Mouse (Mus musculus) effector memory CD4-positive, alpha-beta T cell, adult 7 months (primary cell): ENCODE data around the gene Chchd6. TPM values are rescaled to one million over a fixed set of nuclear protein-coding genes. Genes with fewer than 3 reads are reported as not detected.

ENCODE experiments used
- polyA plus RNA-seq: library from polyadenylated mRNA; unstranded; fragments of 100-300 nt; shearing (Covaris generic); gene quantifications from one replicate; pipeline ENCODE4 v1.2.1, GENCODE M21; 2017

The Chchd6 gene
- 4.9 TPM for polyA plus RNA-seq

DNA sequence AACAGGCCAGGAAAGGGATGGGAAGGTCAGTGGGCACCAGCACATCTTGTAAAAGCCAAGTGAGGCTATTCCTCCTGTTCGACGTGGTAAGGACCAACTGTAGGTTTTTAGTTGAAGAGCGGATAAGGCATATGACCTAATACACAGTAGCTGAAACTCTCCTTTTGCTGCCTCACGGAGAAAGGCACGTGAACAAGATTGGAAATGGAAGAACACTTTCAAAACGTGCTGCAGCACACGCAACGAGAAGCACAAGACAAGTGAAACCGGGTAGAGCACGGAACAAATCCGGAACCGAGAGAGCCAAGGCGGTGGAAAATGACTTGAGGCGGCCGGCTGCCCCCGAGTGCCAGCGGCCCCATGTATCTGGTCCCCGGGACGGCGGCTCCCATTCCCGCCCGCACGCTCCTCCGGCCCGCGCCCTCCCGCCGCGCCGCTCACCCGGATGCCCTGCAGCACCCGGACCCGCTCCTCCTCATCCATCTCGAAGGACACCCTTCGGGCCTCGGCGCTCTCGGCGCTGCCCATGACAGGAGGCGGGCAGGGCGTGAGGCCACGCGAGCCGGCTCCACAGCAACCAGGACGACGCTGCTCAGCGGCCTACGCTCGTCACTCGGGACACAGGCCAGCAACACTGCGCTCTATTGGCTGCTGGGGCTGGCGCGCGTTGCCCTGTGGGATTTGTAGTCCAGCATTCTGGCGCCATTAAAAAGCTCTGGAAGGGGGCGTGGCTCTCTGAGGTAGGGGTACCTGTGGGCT, at the start of gene Chchd6:
Gene Chchd6 (minus strand): TSS at position 635 of the 759 bp plus-strand sequence.

DNA sequence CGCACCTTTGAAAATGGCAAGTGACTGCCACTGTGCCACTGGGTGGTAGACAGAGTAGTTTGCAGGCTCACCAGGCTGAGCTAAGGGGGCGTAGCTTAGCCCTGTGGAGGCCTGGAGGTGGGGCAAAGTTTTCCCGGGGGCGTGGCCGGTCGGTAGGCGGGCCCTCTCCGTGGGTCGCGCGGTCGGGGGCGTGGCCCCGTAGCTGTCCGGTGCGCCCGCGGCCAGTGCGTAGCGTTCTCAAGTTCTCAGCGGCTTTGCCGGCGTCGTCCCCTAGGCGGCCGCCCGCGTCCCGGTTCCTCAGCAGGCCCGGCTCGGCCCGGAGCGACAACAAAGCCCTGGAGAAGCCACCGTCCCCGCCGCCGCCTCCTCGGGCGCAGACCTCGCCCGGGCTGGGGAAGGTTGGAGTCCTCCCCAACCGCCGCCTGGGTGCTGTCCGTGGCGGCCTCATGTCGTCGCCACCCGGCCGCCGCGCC, 48.4 kb upstream of the Chchd6 start, which contains the start of gene Txnrd3:
Gene Txnrd3 (plus strand): TSS at position 191 of the 473 bp plus-strand sequence.

DNA sequence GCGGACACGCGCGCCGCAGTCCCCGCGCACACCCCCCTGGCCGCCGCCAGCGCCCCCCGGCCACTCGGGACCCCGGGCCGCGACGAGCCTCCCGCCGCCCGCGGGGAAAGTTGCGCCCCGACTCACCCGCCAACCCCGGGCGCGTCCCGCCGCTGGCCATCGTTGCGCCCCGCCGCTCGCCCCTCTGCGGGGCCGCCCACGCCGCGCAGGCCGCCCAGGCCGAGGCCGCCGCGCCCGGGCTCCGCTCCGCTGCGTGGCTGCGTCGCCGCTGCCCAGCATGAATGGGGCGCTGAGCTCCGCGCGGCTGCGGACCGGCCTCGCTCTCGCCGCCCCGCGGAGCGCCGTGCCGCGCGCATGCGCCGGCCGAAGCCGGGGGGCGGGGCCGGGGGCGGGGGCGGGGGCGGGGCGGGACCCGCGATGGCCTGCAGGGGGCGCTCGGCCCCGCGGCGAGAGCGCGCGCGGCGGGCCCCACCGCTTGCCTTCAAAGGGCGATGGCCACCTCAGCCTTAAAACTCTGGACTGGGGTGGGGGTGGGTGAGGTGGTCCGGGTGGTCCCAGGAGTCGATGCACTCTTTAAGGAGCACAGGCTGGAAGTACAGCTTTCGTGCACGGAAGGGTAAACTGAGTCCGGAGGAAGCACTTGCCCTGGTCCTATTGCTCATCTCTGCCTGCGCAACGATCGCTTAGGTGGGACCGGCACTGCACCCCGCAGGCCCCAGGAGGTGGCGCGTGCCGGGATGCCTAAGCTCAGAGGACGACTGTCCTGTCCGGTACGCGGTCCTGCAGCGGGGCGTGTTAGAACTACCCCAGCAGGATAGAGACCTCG, 233.0 kb downstream of the Chchd6 start, which contains the start of gene Plxna1:
Gene Plxna1 (minus strand): TSS at position 340 of the 826 bp plus-strand sequence.

Other genes with a start within 250 kb of the Chchd6 start
- 2.8 TPM for gene Plxna1, start 233.0 kb downstream of the Chchd6 start, polyA plus RNA-seq
- gene Txnrd3, start 48.3 kb upstream of the Chchd6 start, polyA plus RNA-seq: 2.4 TPM
- not detected for gene Vmn1r40, start 111.9 kb upstream of the Chchd6 start, polyA plus RNA-seq
- gene Vmn1r41, start 145.1 kb upstream of the Chchd6 start, polyA plus RNA-seq: not detected